Mouse (Mus musculus) lung, postnatal 0 days (tissue): ENCODE data around the gene Tbc1d22a. TPM values are rescaled to one million over a fixed set of nuclear protein-coding genes. Genes with fewer than 3 reads are reported as not detected.

Experiments
- ATAC-seq: fragments of 200-750 bp; cut with Nextera tagmentation; 2 replicates; pipeline ENCODE4 v1.8.0; 2017; ENCODE audit warnings: moderate library complexity
- DNase-seq: peaks from one replicate; pipeline ENCODE4 v3.0.0-alpha.2; 2016; ENCODE audit warnings: low spot score
- H3K27ac ChIP-seq: fragments of 300-500 bp; sonication (generic); 2 replicates; pipeline ENCODE4 v1.5.1; 2014; ENCODE audit warnings: antibody characterized with exemption, mild to moderate bottlenecking, low read length, mixed read lengths
- H3K27me3 ChIP-seq: fragments of 300-500 bp; sonication (generic); replicated peaks from 2 replicates; pipeline ENCODE4 v1.6.1; 2014; ENCODE audit warnings: low read length, mixed read lengths; ENCODE audit not compliant: insufficient read depth
- H3K36me3 ChIP-seq: fragments of 300-500 bp; sonication (generic); 2 replicates; pipeline ENCODE4 v1.6.1; 2014; ENCODE audit warnings: low read length, mixed read lengths; ENCODE audit not compliant: insufficient read depth
- H3K4me1 ChIP-seq: fragments of 300-500 bp; sonication (generic); 2 replicates; pipeline ENCODE4 v1.6.1; 2014; ENCODE audit warnings: antibody characterized with exemption, low read depth, low read length, mixed read lengths; ENCODE audit not compliant: insufficient read depth
- H3K4me2 ChIP-seq: fragments of 300-500 bp; sonication (generic); replicated peaks from 2 replicates; pipeline ENCODE4 v1.6.1; 2014; ENCODE audit warnings: low read depth, mild to moderate bottlenecking, low read length, moderate library complexity, mixed read lengths
- H3K4me3 ChIP-seq: fragments of 300-500 bp; sonication (generic); 2 replicates; pipeline ENCODE4 v1.5.1; 2014; ENCODE audit warnings: low read depth, low read length
- H3K9ac ChIP-seq: fragments of 300-500 bp; sonication (generic); replicated peaks from 2 replicates; pipeline ENCODE4 v1.6.1; 2014; ENCODE audit warnings: low read depth, mild to moderate bottlenecking
- H3K9me3 ChIP-seq: fragments of 300-500 bp; sonication (generic); 2 replicates; pipeline ENCODE4 v1.6.1; 2016; ENCODE audit warnings: low read length, mixed read lengths
- CTCF ChIP-seq: IDR thresholded peaks from 2 replicates; pipeline ENCODE4 v1.5.1; 2016; ENCODE audit warnings: antibody characterized with exemption, mild to moderate bottlenecking
- EP300 ChIP-seq: IDR thresholded peaks from 2 replicates; pipeline ENCODE4 v1.6.1; 2016; ENCODE audit warnings: antibody characterized with exemption, mild to moderate bottlenecking, control low read depth
- WGBS: fragments of 180-500 bp; shearing (Covaris S2); extraction: QIAGEN DNeasy Blood & Tissue Kit; methylation state at CpG from one replicate; pipeline ENCODE4 v1.1.7; 2014; 5-methylcytosine and 5-hydroxymethylcytosine counted together
- polyA plus RNA-seq: library from polyadenylated mRNA; unstranded; fragments of >200 nt; fragmentation: Nextera tagmentation; extraction: Ambion mirVana; gene quantifications from 2 replicates; pipeline ENCODE4 v1.2.1, GENCODE M21; 2015

Gene Tbc1d22a
- polyA plus RNA-seq, 1 experiment from 2014 or later = 13.1 TPM

DNA sequence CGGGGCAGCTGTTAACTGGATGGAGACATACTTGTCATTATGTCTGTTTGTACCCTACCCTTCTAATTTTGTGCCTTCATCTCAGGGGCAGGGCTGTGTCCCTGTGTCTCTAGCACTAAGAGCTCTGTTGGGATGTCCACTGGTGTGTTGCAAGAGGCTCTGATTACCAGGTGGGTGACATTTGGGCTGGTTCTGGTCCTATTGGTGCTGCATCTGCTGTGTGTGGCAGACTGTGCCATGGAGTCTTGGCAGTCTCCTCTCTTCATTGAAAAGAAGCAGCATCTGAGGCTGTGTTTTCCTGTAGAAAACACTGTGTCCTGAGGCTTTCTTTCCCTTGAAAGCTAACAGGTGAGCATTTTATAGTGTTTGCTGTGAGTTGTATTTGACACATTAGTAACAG lies 83.0 kb downstream of the Tbc1d22a start:
- Histone ChIP-seq H3K4me3 (no peak overlapping the region), H3K36me3 (peaks cover 6% of the 10 kb centered on the region; the same call in 1 of the 2 replicates), H3K4me2 (no peak overlapping the region), H3K27ac (no peak overlapping the region), H3K4me1 (no peaks in the 10 kb centered on the region), H3K9me3 (no peaks in the 10 kb centered on the region), H3K27me3 (no peaks in the 10 kb centered on the region), H3K9ac (no peak overlapping the region)
- DNase-seq = no peak
- ATAC-seq = no peak
- 96% methylated on average over 1 of the region's 1 CpGs for WGBS
- no peak for TF ChIP-seq EP300
- TF ChIP-seq CTCF = no peak

DNA sequence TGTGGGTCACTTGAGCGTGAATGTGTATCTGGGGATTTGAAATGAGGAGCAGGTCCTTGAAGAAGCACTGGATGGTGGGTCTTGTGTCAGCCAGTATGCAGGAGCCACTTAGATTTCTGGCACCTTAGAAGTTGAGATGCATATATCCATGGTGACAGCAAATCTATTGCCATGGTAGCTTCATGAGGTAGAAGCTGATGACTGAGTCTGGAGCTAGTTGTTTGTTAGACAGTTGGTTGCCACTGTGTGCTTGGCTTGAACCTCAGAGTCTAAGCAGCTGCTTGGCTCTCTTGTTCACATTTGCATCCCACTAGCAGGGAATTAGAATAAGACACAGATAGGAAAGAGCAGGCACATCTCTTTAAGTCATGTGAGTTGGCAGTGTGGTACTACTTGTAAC lies 89.6 kb downstream of the Tbc1d22a start:
- H3K4me3 ChIP-seq = no peak overlapping the region
- no peak overlapping the region for H3K4me2 ChIP-seq
- no peaks in the 10 kb centered on the region for H3K9me3 ChIP-seq
- ATAC-seq (no peak), DNase-seq (no peak)
- H3K36me3 ChIP-seq = peaks cover 6% of the 10 kb centered on the region; the same call in 1 of the 2 replicates
- no peak overlapping the region for H3K27ac ChIP-seq
- no peak overlapping the region for H3K9ac ChIP-seq
- WGBS = 82% methylated on average over 1 of the region's 1 CpGs
- no peaks in the 10 kb centered on the region for H3K4me1 ChIP-seq
- no peaks in the 10 kb centered on the region for H3K27me3 ChIP-seq
- TF ChIP-seq CTCF = no peak

- Histone ChIP-seq H3K9me3 (no peaks in the 10 kb centered on the region), H3K36me3 (peaks cover 6% of the 10 kb centered on the region; the same call in 1 of the 2 replicates), H3K27me3 (no peaks in the 10 kb centered on the region), H3K9ac (no peak overlapping the region), H3K4me2 (no peak overlapping the region), H3K27ac (no peak overlapping the region), H3K4me3 (no peak overlapping the region), H3K4me1 (no peaks in the 10 kb centered on the region)
- WGBS = 84% methylated on average over 3 of the region's 3 CpGs
- TF ChIP-seq EP300 (no peak), CTCF (no peak)
- DNase-seq = no peak
- no peak for ATAC-seq
These were observed 90.6 kb downstream of the Tbc1d22a start for GRCm38 (mm10) chr15:86304861-86305260.

DNA sequence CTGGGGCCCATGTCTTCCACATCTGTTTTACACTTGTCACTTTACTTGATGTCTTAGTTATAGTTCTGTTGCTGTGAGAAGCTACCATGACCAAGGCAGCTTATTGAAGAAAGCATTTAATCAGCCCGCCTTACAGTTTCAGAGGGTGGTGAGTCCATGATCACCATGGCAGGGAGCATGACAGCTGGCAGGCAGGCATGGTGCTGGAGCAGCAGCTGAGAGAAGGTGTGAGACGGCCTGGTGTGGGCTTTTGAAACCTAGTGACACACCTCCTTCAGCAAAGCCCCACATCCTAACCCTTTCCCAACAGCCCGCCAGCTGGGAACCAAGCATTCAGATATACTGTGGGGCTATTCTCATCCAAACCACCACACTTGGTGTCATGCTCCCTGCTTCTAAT lies 91.0 kb downstream of the Tbc1d22a start:
- DNase-seq (no peak), ATAC-seq (no peak)
- no peaks in the 10 kb centered on the region for H3K27me3 ChIP-seq
- no peak overlapping the region for H3K9ac ChIP-seq
- H3K4me2 ChIP-seq = no peak overlapping the region
- no peaks in the 10 kb centered on the region for H3K4me1 ChIP-seq
- peaks cover 6% of the 10 kb centered on the region; the same call in 1 of the 2 replicates for H3K36me3 ChIP-seq
- no peaks in the 10 kb centered on the region for H3K9me3 ChIP-seq
- no peak overlapping the region for H3K4me3 ChIP-seq
- TF ChIP-seq EP300 (no peak), CTCF (no peak)
- WGBS = 88% methylated on average over 3 of the region's 3 CpGs
- H3K27ac ChIP-seq = no peak overlapping the region

DNA sequence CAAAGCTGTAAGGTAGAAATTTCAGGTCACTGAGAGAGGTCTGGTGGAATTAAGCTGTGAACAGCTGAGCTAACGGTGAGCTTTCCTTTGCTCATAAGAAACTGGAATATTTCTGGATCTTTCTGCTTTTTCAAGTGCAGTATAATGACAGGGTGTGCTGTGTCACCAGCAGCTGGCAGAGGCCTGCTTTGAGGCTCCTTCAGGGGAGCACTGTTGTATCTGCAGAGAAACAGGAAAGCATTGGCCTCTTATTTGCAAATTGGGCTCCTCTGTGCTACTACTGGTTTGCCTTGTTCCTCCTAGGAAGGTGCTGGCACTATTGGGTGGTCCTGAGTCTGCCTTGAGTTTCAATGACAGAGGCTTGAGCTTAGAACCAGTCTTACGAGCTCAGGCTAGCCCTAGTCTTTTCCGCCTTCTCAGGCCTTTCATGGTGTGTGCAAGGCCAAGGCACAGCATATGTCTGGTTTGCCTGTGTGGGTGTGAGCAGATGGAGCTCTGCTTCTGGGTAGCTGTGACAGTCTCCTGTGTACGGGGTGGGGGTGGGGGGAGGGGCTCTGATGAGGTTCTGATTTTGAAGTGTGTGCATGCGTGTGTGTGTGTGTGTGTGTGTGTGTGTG lies 95.1 kb downstream of the Tbc1d22a start:
- no peak for TF ChIP-seq EP300
- TF ChIP-seq CTCF = no peak
- DNase-seq = no peak
- Histone ChIP-seq H3K36me3 (peaks cover 8% of the 10 kb centered on the region; the same call in 1 of the 2 replicates), H3K4me1 (no peaks in the 10 kb centered on the region), H3K9me3 (no peaks in the 10 kb centered on the region), H3K9ac (no peak overlapping the region), H3K27ac (no peak overlapping the region), H3K4me3 (no peak overlapping the region), H3K27me3 (no peaks in the 10 kb centered on the region), H3K4me2 (no peak overlapping the region)
- 78% methylated on average over 4 of the region's 5 CpGs for WGBS
- ATAC-seq = no peak

- H3K4me3 ChIP-seq = no peak overlapping the region
- WGBS = 82% methylated on average over 19 of the region's 19 CpGs
- TF ChIP-seq EP300 (no peak), CTCF (no peak)
- H3K27ac ChIP-seq = no peak overlapping the region
- no peak for ATAC-seq
- H3K36me3 ChIP-seq = no peaks in the 10 kb centered on the region
- DNase-seq = no peak
- no peaks in the 10 kb centered on the region for H3K9me3 ChIP-seq
- H3K27me3 ChIP-seq = no peaks in the 10 kb centered on the region
- no peak overlapping the region for H3K9ac ChIP-seq
- no peak overlapping the region for H3K4me2 ChIP-seq
- H3K4me1 ChIP-seq = no peaks in the 10 kb centered on the region
These were observed 106.7 kb downstream of the Tbc1d22a start for GRCm38 (mm10) chr15:86320803-86321510.
